Mouse (Mus musculus): ENCODE data around the gene Espn. TPM values are rescaled to one million over a fixed set of nuclear protein-coding genes. Genes with fewer than 3 reads are reported as not detected.

The Espn gene
- polyA plus RNA-seq, 1 experiment from 2014 or later: 0.76 TPM

- 58% methylated on average over 11 of the region's 11 CpGs for WGBS
Measured at GRCm38 (mm10) chr4:152146033-152146827, 5.9 kb downstream of the Espn start.

GRCm38 (mm10) chr4:152145473-152145872 lies 6.7 kb downstream of the Espn start:
- WGBS: 66% methylated on average over 10 of the region's 10 CpGs
- no peaks in the 10 kb centered on the region for H3K36me3 ChIP-seq (ENCODE audit: control insufficient read depth, insufficient read depth, low read length)
- H3K9me3 ChIP-seq (ENCODE audit: control insufficient read depth, low read length): no peaks in the 10 kb centered on the region
- H3K9ac ChIP-seq (ENCODE audit: low read length): no peak overlapping the region
- H3K4me2 ChIP-seq (ENCODE audit: low read length): no peak overlapping the region
- no peaks in the 10 kb centered on the region for H3K4me1 ChIP-seq (ENCODE audit: control insufficient read depth in 2 of 2, insufficient read depth in 2 of 2, low read length in 2 of 2)
- no peak overlapping the region for H3K4me3 ChIP-seq (ENCODE audit: control insufficient read depth in 1 of 2, insufficient read depth in 1 of 2, low read depth in 1 of 2, low read length in 2 of 2)
- peaks cover 26% of the 10 kb centered on the region for H3K27me3 ChIP-seq (ENCODE audit: control insufficient read depth, insufficient read depth, low read length)
- no peak overlapping the region for H3K27ac ChIP-seq (replicated peaks in 1 of 2; ENCODE audit: control insufficient read depth in 1 of 2, insufficient read depth in 1 of 2, low read depth in 2 of 2, low read length in 2 of 2)
- ATAC-seq (ENCODE audit: insufficient number of reproducible peaks, insufficient read depth, low FRiP score, low read depth): no peak

More at GRCm38 (mm10) chr4:152146033-152146827, 5.9 kb downstream of the Espn start:
- Histone ChIP-seq H3K4me2 (ENCODE audit: low read length) (no peak overlapping the region), H3K9me3 (ENCODE audit: control insufficient read depth, low read length) (no peaks in the 10 kb centered on the region), H3K4me3 (ENCODE audit: control insufficient read depth in 1 of 2, insufficient read depth in 1 of 2, low read depth in 1 of 2, low read length in 2 of 2) (no peak overlapping the region), H3K27ac (replicated peaks in 1 of 2; ENCODE audit: control insufficient read depth in 1 of 2, insufficient read depth in 1 of 2, low read depth in 2 of 2, low read length in 2 of 2) (no peak overlapping the region), H3K36me3 (ENCODE audit: control insufficient read depth, insufficient read depth, low read length) (no peaks in the 10 kb centered on the region), H3K9ac (ENCODE audit: low read length) (no peak overlapping the region), H3K27me3 (ENCODE audit: control insufficient read depth, insufficient read depth, low read length) (peaks cover 29% of the 10 kb centered on the region), H3K4me1 (ENCODE audit: control insufficient read depth in 2 of 2, insufficient read depth in 2 of 2, low read length in 2 of 2) (no peaks in the 10 kb centered on the region; a peak in 1 of 4 replicates)
- ATAC-seq (ENCODE audit: insufficient number of reproducible peaks, insufficient read depth, low FRiP score, low read depth): no peak

- Histone ChIP-seq H3K27me3 (ENCODE audit: control insufficient read depth, insufficient read depth, low read length) (peaks cover 17% of the 10 kb centered on the region), H3K9me3 (ENCODE audit: control insufficient read depth, low read length) (no peaks in the 10 kb centered on the region), H3K4me3 (ENCODE audit: control insufficient read depth in 1 of 2, insufficient read depth in 1 of 2, low read depth in 1 of 2, low read length in 2 of 2) (no peak overlapping the region), H3K27ac (replicated peaks in 1 of 2; ENCODE audit: control insufficient read depth in 1 of 2, insufficient read depth in 1 of 2, low read depth in 2 of 2, low read length in 2 of 2) (no peak overlapping the region), H3K9ac (ENCODE audit: low read length) (no peak overlapping the region), H3K36me3 (ENCODE audit: control insufficient read depth, insufficient read depth, low read length) (no peaks in the 10 kb centered on the region), H3K4me2 (ENCODE audit: low read length) (no peak overlapping the region), H3K4me1 (ENCODE audit: control insufficient read depth in 2 of 2, insufficient read depth in 2 of 2, low read length in 2 of 2) (peaks cover 0 to 4% of the 10 kb centered on the region in 2 experiments; a peak in 2 of 4 replicates)
- no peak for ATAC-seq (ENCODE audit: insufficient number of reproducible peaks, insufficient read depth, low FRiP score, low read depth)
- WGBS: 25% methylated on average over 1 of the region's 1 CpGs
Measured at GRCm38 (mm10) chr4:152143632-152144031, 8.5 kb downstream of the Espn start.

GRCm38 (mm10) chr4:152141521-152142135 lies 10.5 kb downstream of the Espn start:
- Histone ChIP-seq H3K4me3 (ENCODE audit: control insufficient read depth in 1 of 2, insufficient read depth in 1 of 2, low read depth in 1 of 2, low read length in 2 of 2) (no peak overlapping the region), H3K9me3 (ENCODE audit: control insufficient read depth, low read length) (no peaks in the 10 kb centered on the region), H3K27me3 (ENCODE audit: control insufficient read depth, insufficient read depth, low read length) (peaks cover 19% of the 10 kb centered on the region), H3K36me3 (ENCODE audit: control insufficient read depth, insufficient read depth, low read length) (no peaks in the 10 kb centered on the region), H3K27ac (replicated peaks in 1 of 2; ENCODE audit: control insufficient read depth in 1 of 2, insufficient read depth in 1 of 2, low read depth in 2 of 2, low read length in 2 of 2) (no peak overlapping the region), H3K9ac (ENCODE audit: low read length) (no peak overlapping the region), H3K4me1 (ENCODE audit: control insufficient read depth in 2 of 2, insufficient read depth in 2 of 2, low read length in 2 of 2) (peaks cover 0 to 9% of the 10 kb centered on the region in 2 experiments; a peak in 2 of 4 replicates), H3K4me2 (ENCODE audit: low read length) (no peak overlapping the region)
- ATAC-seq (ENCODE audit: insufficient number of reproducible peaks, insufficient read depth, low FRiP score, low read depth): no peak
- 66% methylated on average over 8 of the region's 8 CpGs for WGBS

GRCm38 (mm10) chr4:152140441-152140840 lies 11.7 kb downstream of the Espn start:
- Histone ChIP-seq H3K4me3 (ENCODE audit: control insufficient read depth in 1 of 2, insufficient read depth in 1 of 2, low read depth in 1 of 2, low read length in 2 of 2) (no peak overlapping the region), H3K4me2 (ENCODE audit: low read length) (no peak overlapping the region), H3K4me1 (ENCODE audit: control insufficient read depth in 2 of 2, insufficient read depth in 2 of 2, low read length in 2 of 2) (peaks cover 0 to 9% of the 10 kb centered on the region in 2 experiments; a peak in 2 of 4 replicates), H3K9me3 (ENCODE audit: control insufficient read depth, low read length) (no peaks in the 10 kb centered on the region), H3K36me3 (ENCODE audit: control insufficient read depth, insufficient read depth, low read length) (no peaks in the 10 kb centered on the region), H3K9ac (ENCODE audit: low read length) (no peak overlapping the region), H3K27me3 (ENCODE audit: control insufficient read depth, insufficient read depth, low read length) (peaks cover 14% of the 10 kb centered on the region), H3K27ac (replicated peaks in 1 of 2; ENCODE audit: control insufficient read depth in 1 of 2, insufficient read depth in 1 of 2, low read depth in 2 of 2, low read length in 2 of 2) (no peak overlapping the region)
- no peak for ATAC-seq (ENCODE audit: insufficient number of reproducible peaks, insufficient read depth, low FRiP score, low read depth)
- 29% methylated on average over 6 of the region's 6 CpGs for WGBS

- H3K27me3 ChIP-seq (ENCODE audit: control insufficient read depth, insufficient read depth, low read length): peaks cover 23% of the 10 kb centered on the region
- 4% methylated on average over 48 of the region's 51 CpGs for WGBS
- ATAC-seq (ENCODE audit: insufficient number of reproducible peaks, insufficient read depth, low FRiP score, low read depth): peak; percentile 84
Measured at GRCm38 (mm10) chr4:152138497-152139260, 13.5 kb downstream of the Espn start.

GRCm38 (mm10) chr4:152136876-152137250 lies 15.3 kb downstream of the Espn start:
- Histone ChIP-seq H3K36me3 (ENCODE audit: control insufficient read depth, insufficient read depth, low read length) (no peaks in the 10 kb centered on the region), H3K4me2 (ENCODE audit: low read length) (no peak overlapping the region), H3K27ac (replicated peaks in 1 of 2; ENCODE audit: control insufficient read depth in 1 of 2, insufficient read depth in 1 of 2, low read depth in 2 of 2, low read length in 2 of 2) (no peak overlapping the region), H3K4me1 (ENCODE audit: control insufficient read depth in 2 of 2, insufficient read depth in 2 of 2, low read length in 2 of 2) (peaks cover 0 to 14% of the 10 kb centered on the region in 2 experiments; a peak in 3 of 4 replicates), H3K4me3 (ENCODE audit: control insufficient read depth in 1 of 2, insufficient read depth in 1 of 2, low read depth in 1 of 2, low read length in 2 of 2) (no peak overlapping the region), H3K27me3 (ENCODE audit: control insufficient read depth, insufficient read depth, low read length) (peaks cover 38% of the 10 kb centered on the region), H3K9me3 (ENCODE audit: control insufficient read depth, low read length) (no peaks in the 10 kb centered on the region), H3K9ac (ENCODE audit: low read length) (no peak overlapping the region)
- 85% methylated on average over 2 of the region's 2 CpGs for WGBS
- ATAC-seq (ENCODE audit: insufficient number of reproducible peaks, insufficient read depth, low FRiP score, low read depth): no peak

More at GRCm38 (mm10) chr4:152138497-152139260, 13.5 kb downstream of the Espn start:
- Histone ChIP-seq H3K4me1 (ENCODE audit: control insufficient read depth in 2 of 2, insufficient read depth in 2 of 2, low read length in 2 of 2) (peaks cover 0 to 9% of the 10 kb centered on the region in 2 experiments; a peak in 2 of 4 replicates), H3K9me3 (ENCODE audit: control insufficient read depth, low read length) (no peaks in the 10 kb centered on the region), H3K36me3 (ENCODE audit: control insufficient read depth, insufficient read depth, low read length) (no peaks in the 10 kb centered on the region), H3K4me3 (ENCODE audit: control insufficient read depth in 1 of 2, insufficient read depth in 1 of 2, low read depth in 1 of 2, low read length in 2 of 2) (peak overlapping the region; percentile 43 to 49), H3K27ac (replicated peaks in 1 of 2; ENCODE audit: control insufficient read depth in 1 of 2, insufficient read depth in 1 of 2, low read depth in 2 of 2, low read length in 2 of 2) (no peak overlapping the region), H3K9ac (ENCODE audit: low read length) (no peak overlapping the region), H3K4me2 (ENCODE audit: low read length) (peak overlapping the region; percentile 76)

All from heart, embryonic 14.5 days (tissue).